Mouse (Mus musculus): ENCODE data around the gene Obox6. TPM values are rescaled to one million over a fixed set of nuclear protein-coding genes. Genes with fewer than 3 reads are reported as not detected.

Gene Obox6
- not detected in 2 replicates for total RNA-seq (2014; rRNA removed)
- not detected in 2 replicates for polyA plus RNA-seq (2015; fragmentation: Nextera tagmentation; extraction: Ambion mirVana)

DNA sequence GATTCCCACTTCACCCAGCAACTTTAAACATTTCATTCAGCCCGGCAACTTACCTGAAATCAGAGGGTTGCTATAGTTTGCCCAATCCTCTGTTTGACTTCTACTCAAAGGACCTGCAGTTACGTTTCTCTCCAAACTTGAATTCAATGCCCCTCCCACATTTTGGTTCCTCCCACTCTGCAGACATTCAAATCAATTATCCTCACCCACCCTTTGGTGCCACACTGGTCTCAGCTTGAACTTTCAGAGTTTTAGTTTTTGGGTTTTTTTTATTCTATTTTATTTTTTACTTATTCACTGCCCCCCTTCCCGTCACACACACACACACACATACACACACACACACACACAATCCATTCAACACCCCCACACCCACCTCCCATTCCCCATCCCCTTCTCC is at the start of gene Obox6:
Gene Obox6 (minus strand): TSS at position 101 of the 400 bp plus-strand sequence.
- Histone ChIP-seq H3K9me3 (ENCODE audit: low read length) (peaks cover 15% of the 10 kb centered on the region; the same call in 1 of the 2 replicates), H3K27ac (no peak within 1 kb of the TSS), H3K4me3 (ENCODE audit: low read length) (no peak within 1 kb of the TSS), H3K36me3 (ENCODE audit: insufficient read depth, low read length) (no peaks in the 10 kb centered on the region), H3K9ac (replicated peaks; ENCODE audit: low read length) (no peak within 1 kb of the TSS), H3K4me1 (ENCODE audit: insufficient read depth, low read length) (no peaks in the 10 kb centered on the region), H3K27me3 (ENCODE audit: insufficient read depth, low read length) (no peaks in the 10 kb centered on the region), H3K4me2 (ENCODE audit: low read depth, low read length) (no peak within 1 kb of the TSS)
- 89% methylated on average over 3 of the region's 3 CpGs for WGBS
- TF ChIP-seq CTCF (IDR thresholded peaks at IDR 0.05; ENCODE audit: low read depth), result no peak
- no peak for DNase-seq (ENCODE audit: low spot score)
- ATAC-seq, result no peak

DNA sequence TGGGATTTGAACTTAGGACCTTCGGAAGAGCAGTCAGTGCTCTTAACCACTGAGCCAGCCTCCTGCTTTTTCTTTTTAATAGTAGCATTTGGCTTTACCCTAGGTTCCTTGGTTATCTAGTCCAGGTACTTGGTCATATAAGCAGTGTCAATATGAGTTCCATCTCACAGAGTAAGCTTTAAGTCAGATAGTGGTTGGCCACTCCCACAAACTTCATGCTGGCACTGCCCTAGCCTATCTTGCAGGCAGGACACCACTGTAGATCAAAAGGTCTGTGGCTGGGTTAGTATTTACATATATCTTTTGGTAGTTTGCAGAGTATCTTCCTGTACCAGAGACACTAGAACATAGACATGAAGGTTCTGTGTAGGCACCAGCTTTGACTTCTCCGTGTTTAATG is 44.6 kb upstream of the Obox6 start:
- Histone ChIP-seq H3K4me1 (ENCODE audit: insufficient read depth, low read length) (no peaks in the 10 kb centered on the region), H3K36me3 (ENCODE audit: insufficient read depth, low read length) (no peaks in the 10 kb centered on the region), H3K4me2 (ENCODE audit: low read depth, low read length) (no peak overlapping the region), H3K27me3 (ENCODE audit: insufficient read depth, low read length) (no peaks in the 10 kb centered on the region), H3K27ac (no peak overlapping the region), H3K9me3 (ENCODE audit: low read length) (no peaks in the 10 kb centered on the region), H3K4me3 (ENCODE audit: low read length) (no peak overlapping the region), H3K9ac (replicated peaks; ENCODE audit: low read length) (no peak overlapping the region)
- WGBS, result 83% methylated on average over 2 of the region's 2 CpGs
- DNase-seq (ENCODE audit: low spot score), result no peak
- TF ChIP-seq CTCF (IDR thresholded peaks at IDR 0.05; ENCODE audit: low read depth), result no peak
- no peak for ATAC-seq

DNA sequence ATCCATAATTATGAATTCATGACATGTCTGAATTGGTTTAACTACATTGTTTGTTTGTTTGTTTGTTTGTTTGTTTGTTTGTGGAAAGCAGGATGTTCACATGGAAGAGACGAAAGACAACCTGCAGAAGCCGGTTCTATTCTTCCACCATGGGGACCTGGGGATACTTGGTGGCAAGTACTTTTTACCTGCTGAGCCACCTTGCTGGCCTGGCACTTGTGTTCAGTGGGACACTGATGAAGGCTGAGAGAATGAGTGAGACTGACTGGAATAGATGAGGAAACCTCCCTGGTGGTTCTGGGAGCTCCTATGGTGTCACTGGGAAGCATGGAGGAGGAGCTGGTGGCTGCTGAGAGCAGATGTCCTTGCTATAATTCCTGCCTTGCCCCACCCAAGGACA is 42.8 kb upstream of the Obox6 start, which contains the start of gene Crxos:
Gene Crxos (plus strand): TSS at position 301 of the 400 bp plus-strand sequence.
- WGBS, result 91% methylated on average over 2 of the region's 2 CpGs
- Histone ChIP-seq H3K9ac (replicated peaks; ENCODE audit: low read length) (no peak within 1 kb of the TSS), H3K4me3 (ENCODE audit: low read length) (no peak within 1 kb of the TSS), H3K27ac (no peak within 1 kb of the TSS), H3K36me3 (ENCODE audit: insufficient read depth, low read length) (no peaks in the 10 kb centered on the region), H3K4me1 (ENCODE audit: insufficient read depth, low read length) (no peaks in the 10 kb centered on the region), H3K4me2 (ENCODE audit: low read depth, low read length) (no peak within 1 kb of the TSS), H3K9me3 (ENCODE audit: low read length) (no peaks in the 10 kb centered on the region), H3K27me3 (ENCODE audit: insufficient read depth, low read length) (no peaks in the 10 kb centered on the region)
- DNase-seq (ENCODE audit: low spot score), result no peak
- no peak for TF ChIP-seq CTCF (IDR thresholded peaks at IDR 0.05; ENCODE audit: low read depth)
- no peak for ATAC-seq

DNA sequence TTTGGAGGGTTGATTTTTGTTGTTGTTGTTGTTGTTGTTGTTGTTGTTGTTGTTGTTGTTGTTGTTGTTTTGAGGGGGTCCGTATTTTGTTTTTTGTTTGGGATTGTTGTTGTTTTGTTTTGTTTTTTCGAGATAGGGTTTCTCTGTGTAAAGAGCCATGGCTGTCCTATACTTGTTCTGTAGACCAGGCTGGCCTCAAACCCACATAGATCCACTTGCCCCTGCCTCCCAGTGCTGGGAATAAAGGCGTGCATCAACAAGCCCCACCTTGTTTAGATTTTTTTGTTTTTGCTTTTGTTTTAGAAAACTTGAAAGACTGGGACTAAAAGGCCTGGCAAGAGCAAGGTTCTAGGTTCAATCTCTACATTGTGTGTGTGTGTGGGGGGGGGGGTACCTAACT is 42.4 kb upstream of the Obox6 start:
- H3K27me3 ChIP-seq (ENCODE audit: insufficient read depth, low read length), result no peaks in the 10 kb centered on the region
- TF ChIP-seq CTCF (IDR thresholded peaks at IDR 0.05; ENCODE audit: low read depth), result no peak
- no peaks in the 10 kb centered on the region for H3K9me3 ChIP-seq (ENCODE audit: low read length)
- H3K4me1 ChIP-seq (ENCODE audit: insufficient read depth, low read length), result no peaks in the 10 kb centered on the region
- no peak for ATAC-seq
- H3K36me3 ChIP-seq (ENCODE audit: insufficient read depth, low read length), result no peaks in the 10 kb centered on the region
- H3K9ac ChIP-seq (replicated peaks; ENCODE audit: low read length), result no peak overlapping the region
- no peak for DNase-seq (ENCODE audit: low spot score)
- 60% methylated on average over 3 of the region's 3 CpGs for WGBS
- no peak overlapping the region for H3K4me3 ChIP-seq (ENCODE audit: low read length)
- H3K27ac ChIP-seq, result no peak overlapping the region
- H3K4me2 ChIP-seq (ENCODE audit: low read depth, low read length), result no peak overlapping the region

DNA sequence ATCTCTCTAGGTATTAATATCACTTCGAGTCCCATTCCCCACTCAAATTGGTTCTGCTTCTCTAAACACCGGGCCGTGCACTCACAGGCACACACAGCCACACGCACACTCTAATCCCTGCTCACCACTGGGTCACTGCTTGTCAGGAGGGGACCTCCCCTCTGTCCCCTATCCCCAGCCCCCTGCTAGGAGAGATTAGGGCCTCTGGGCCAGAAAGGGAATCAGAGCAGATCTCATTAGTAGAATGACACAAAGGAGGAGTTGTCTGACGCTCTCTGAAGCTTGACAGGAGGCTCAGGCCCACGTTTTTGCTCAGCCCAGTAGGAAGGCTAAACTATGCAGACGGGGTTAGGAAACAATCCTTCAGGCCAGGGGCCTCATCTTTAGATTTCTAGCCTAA is 41.9 kb upstream of the Obox6 start:
- 0 out of 2 replicates have a peak, but pooled peaks have one; percentile 32 for ATAC-seq
- H3K27me3 ChIP-seq (ENCODE audit: insufficient read depth, low read length), result no peaks in the 10 kb centered on the region
- H3K36me3 ChIP-seq (ENCODE audit: insufficient read depth, low read length), result no peaks in the 10 kb centered on the region
- no peak overlapping the region for H3K4me2 ChIP-seq (ENCODE audit: low read depth, low read length)
- no peak overlapping the region for H3K9ac ChIP-seq (replicated peaks; ENCODE audit: low read length)
- WGBS, result 10% methylated on average over 7 of the region's 7 CpGs
- no peak overlapping the region for H3K27ac ChIP-seq
- H3K4me1 ChIP-seq (ENCODE audit: insufficient read depth, low read length), result no peaks in the 10 kb centered on the region
- H3K9me3 ChIP-seq (ENCODE audit: low read length), result no peaks in the 10 kb centered on the region
- no peak overlapping the region for H3K4me3 ChIP-seq (ENCODE audit: low read length)
- DNase-seq (ENCODE audit: low spot score), result no peak
- no peak for TF ChIP-seq CTCF (IDR thresholded peaks at IDR 0.05; ENCODE audit: low read depth)

DNA sequence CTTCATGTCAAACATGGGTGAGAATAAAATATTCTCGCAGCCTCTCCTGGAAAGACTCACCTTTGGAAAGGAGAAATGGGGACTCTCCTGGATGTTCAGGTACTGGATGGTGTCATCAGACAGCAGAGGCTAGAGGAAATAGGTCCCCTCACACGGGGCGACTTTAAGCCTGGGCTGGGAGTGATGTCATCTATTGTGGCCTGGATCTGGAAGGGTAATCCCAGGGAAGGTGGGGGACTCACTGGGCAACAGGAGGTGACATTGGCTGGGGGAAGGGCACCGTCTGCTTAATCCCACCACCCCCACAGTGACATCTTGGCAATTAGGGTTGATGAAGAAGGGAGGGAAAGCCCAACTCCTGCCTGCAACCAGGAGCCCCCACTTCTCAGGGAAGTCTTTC is 40.3 kb upstream of the Obox6 start, which contains the start of gene Crx:
Gene Crx (minus strand): TSS at position 213 of the 400 bp plus-strand sequence.
- Histone ChIP-seq H3K4me1 (ENCODE audit: insufficient read depth, low read length) (no peaks in the 10 kb centered on the region), H3K9ac (replicated peaks; ENCODE audit: low read length) (no peak within 1 kb of the TSS), H3K27me3 (ENCODE audit: insufficient read depth, low read length) (no peaks in the 10 kb centered on the region), H3K4me3 (ENCODE audit: low read length) (no peak within 1 kb of the TSS), H3K27ac (no peak within 1 kb of the TSS), H3K9me3 (ENCODE audit: low read length) (no peaks in the 10 kb centered on the region), H3K36me3 (ENCODE audit: insufficient read depth, low read length) (no peaks in the 10 kb centered on the region), H3K4me2 (ENCODE audit: low read depth, low read length) (no peak within 1 kb of the TSS)
- WGBS, result 36% methylated on average over 4 of the region's 4 CpGs
- ATAC-seq (no peak), DNase-seq (ENCODE audit: low spot score) (no peak)
- no peak for TF ChIP-seq CTCF (IDR thresholded peaks at IDR 0.05; ENCODE audit: low read depth)

DNA sequence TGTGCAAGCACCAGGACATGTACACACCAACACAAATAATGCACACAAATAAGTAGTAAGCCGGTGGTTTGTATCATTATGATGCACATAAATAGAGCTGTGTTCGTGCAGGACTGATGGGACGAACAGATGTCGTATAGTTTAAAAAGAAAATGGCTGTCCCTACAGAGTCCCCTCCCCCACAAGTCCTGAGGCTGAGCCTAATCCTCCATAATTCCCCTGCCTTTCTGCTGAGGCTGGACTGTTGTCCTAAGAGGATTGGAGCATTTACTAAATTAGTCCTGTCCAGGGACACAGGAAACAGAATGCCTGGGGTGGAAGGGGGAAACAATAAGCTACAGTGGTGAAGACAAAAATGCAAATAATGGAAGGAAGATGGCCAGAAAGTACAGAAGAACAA is 24.6 kb upstream of the Obox6 start:
- ATAC-seq, result no peak
- 78% methylated on average over 4 of the region's 4 CpGs for WGBS
- DNase-seq (ENCODE audit: low spot score), result no peak

More for the DNA sequence above, 24.6 kb upstream of the Obox6 start:
- no peak for TF ChIP-seq CTCF (IDR thresholded peaks at IDR 0.05; ENCODE audit: low read depth)
- Histone ChIP-seq H3K9ac (replicated peaks; ENCODE audit: low read length) (no peak overlapping the region), H3K27me3 (ENCODE audit: insufficient read depth, low read length) (no peaks in the 10 kb centered on the region), H3K36me3 (ENCODE audit: insufficient read depth, low read length) (no peaks in the 10 kb centered on the region), H3K4me1 (ENCODE audit: insufficient read depth, low read length) (no peaks in the 10 kb centered on the region), H3K9me3 (ENCODE audit: low read length) (no peaks in the 10 kb centered on the region), H3K27ac (no peak overlapping the region), H3K4me3 (ENCODE audit: low read length) (no peak overlapping the region), H3K4me2 (ENCODE audit: low read depth, low read length) (no peak overlapping the region)

Measured in hindbrain, postnatal 0 days (tissue).